Mouse (Mus musculus): Measurements from ENCODE around the gene Ppfibp1.

GRCm38 (mm10) chr6:147052440-147052839 lies 164.2 kb downstream of the Ppfibp1 start:
- TF ChIP-seq CTCF (IDR thresholded peaks at IDR 0.05; ENCODE audit: extremely low read depth, insufficient read depth, low read length) (no peak), POLR2A (IDR thresholded peaks at IDR 0.05; ENCODE audit: extremely low read depth, insufficient read depth, low read length) (no peak)

Measured in cortical plate, adult 2 months (tissue).